Mouse (Mus musculus): Measurements from ENCODE around the gene Elmsan1.
"Not testable (repeated sequence)": the region's sequence is repeated elsewhere in the genome, so short reads cannot be mapped to it uniquely, and the experiment has no call there.

Elmsan1 gene

GRCm38 (mm10) chr12:84218289-84219120, at the start of gene Elmsan1:
Gene Elmsan1, minus strand, starts transcription at chr12:84218881.
- DNase-seq (ENCODE audit: low spot score in 2 of 2): peak; percentile 67 to 77

DNA sequence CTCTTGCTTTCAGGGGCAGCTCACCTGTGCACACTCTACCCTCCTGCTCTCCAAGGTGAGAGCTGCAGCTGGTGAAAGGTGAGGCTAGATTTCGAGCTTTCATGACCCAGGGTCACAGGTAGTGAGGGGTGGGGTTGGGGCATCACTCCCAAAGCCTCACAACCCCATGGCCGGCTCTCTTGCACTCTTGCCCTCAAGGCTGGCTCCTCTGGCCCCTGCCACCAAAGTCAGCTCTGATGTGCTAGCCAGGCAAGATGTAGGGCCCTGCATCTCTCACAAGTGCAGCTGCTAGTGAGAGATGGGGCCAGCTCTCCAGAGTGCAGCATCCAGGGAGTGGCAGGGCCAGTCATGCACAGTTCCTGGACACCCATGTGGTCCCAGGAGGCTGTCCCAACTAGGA, 48.6 kb upstream of the Elmsan1 start:
- no peak for DNase-seq (ENCODE audit: low spot score in 2 of 2)

DNA sequence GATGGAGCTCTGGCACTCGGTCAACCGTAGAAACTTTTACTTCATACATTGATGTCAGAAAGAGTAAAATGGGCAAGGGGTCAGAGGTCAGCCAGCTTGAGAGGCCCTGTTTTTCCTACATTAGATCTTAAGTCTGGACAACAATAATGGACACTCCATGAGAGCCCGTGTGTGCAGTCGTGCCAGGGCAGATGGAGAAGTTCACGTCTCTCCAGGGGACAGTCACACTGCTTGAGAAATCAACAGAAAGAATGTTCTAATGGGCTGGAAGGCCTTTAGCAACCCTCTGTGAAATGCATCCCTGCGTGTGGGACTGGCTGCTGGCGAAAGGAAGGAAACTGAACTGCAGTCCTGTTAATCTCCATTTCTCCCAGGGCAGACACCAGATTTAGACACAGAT, 41.7 kb upstream of the Elmsan1 start:
- DNase-seq (ENCODE audit: low spot score in 2 of 2): no peak

GRCm38 (mm10) chr12:84254886-84255285, 36.2 kb upstream of the Elmsan1 start:
- DNase-seq (ENCODE audit: low spot score in 2 of 2): no peak

DNA sequence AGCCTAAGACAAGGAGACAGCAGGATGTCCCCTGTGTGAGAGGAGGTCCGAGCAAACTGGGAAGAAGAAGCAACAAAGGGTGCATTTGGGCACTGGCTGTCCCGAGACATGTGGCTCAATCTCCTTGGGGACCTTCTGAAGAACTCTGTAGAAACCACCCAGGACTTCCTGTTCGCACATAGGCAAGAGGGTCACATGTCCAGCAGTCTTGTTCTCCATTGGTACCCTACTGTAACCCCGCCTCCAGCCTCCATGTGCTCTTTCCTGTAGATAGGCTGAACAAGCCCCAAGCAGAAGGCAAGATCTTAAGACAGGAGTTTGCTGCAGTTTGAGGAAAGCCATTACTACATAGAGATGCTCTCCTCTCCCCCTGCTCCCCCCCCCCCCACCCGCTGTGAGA, 34.1 kb upstream of the Elmsan1 start:
- no peak for DNase-seq (ENCODE audit: low spot score in 2 of 2)

DNA sequence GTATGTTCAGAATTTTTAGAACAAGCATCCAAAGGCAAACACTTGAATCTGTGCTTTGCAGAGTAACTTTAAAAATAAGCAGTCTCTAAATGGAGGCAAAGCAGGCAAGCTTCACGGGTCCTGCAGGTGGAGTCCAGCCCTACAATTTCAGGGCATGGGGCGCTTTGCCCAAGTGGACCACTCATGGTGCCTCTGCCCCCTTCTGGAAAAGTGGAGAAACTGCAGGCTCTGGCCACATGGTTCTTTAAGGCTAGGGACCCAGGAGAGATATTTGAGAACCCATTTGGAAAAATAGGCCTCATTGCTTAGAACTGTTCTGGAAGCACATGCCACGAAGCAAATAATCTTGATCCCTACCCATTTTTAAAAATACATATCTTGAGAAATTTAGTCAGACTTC, 30.5 kb upstream of the Elmsan1 start:
- DNase-seq (ENCODE audit: low spot score in 2 of 2): peak; percentile 41 to 66

DNA sequence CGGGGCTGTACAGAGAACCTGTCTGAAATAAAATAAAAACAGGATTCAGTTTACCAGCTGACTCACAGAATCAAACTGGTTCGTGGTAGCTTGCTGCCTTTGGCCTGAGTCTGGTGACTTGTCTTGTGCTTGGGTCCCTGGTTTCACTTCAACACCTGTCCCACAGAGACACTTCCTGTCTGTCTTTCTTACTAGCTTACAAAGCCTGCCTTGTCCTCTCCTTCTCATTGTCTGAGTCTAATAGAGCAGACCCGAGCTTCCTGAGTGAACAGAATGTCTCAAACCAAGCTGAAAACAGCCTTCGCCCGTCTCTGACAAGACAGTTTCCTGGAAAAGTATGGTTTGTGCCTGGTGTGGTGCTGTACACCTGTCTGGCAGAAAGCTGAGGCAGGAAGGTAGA, 27.0 kb upstream of the Elmsan1 start:
- DNase-seq (ENCODE audit: low spot score in 2 of 2): no peak

GRCm38 (mm10) chr12:84243076-84243770, 24.5 kb upstream of the Elmsan1 start:
- DNase-seq (ENCODE audit: low spot score in 2 of 2): peak in 1 of 2 experiments; percentile 42

- not testable (repeated sequence) for DNase-seq (ENCODE audit: low spot score in 2 of 2)
Observed at GRCm38 (mm10) chr12:84237036-84237435, 18.4 kb upstream of the Elmsan1 start.

- no peak for DNase-seq (ENCODE audit: low spot score in 2 of 2)
Observed at GRCm38 (mm10) chr12:84235981-84236752, 17.5 kb upstream of the Elmsan1 start.

DNA sequence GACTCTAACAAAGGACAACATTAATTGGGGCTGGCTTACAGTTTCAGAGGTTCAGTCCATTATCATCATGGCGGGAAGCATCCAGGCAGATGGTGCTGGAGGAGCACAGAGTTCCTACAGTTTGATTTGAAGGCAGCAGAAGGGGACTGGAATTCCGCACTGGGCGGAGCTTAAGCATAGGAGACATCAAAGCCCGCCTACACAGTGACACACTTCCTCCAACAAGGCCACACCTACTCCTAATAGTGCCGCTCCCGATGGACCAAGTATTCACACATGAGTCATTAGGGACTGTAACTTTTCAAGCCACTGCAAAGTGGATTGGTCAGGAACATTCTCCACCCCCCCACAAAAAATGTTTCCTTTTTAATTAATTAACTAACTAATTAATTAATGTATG, 16.9 kb upstream of the Elmsan1 start:
- DNase-seq (ENCODE audit: low spot score in 2 of 2): no peak

DNA sequence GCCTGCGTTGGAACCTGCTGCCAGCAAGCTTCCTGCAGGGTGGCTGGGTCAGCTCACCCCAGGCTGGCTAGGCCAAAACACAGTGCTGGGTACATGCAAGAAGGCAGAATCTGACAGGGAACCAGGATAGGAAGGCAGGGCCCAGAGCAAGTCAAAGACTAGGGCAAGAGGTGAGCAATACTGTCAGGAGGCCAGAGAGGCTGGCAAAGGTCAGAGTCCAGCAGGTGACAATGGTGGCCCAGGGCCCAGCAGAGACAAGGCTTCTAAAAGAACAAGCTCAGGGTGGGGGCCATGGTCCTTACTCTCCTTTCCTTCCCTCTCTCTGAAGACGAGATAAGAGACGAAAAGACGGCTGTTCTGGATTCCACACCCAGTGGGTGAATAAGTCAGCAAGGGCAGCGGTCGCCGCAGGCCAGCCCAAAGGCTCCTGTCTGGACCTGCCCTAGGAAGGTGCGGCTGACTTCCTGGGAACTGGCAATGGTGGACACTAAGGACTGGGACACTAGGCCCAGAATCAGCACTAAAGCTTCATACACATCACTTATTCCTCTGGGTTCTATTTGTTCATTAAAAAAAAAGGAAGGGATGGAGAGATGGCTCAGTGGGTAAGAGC, 14.9 kb upstream of the Elmsan1 start:
- no peak for DNase-seq (ENCODE audit: low spot score in 2 of 2)

- no peak for DNase-seq (ENCODE audit: low spot score in 2 of 2)
Observed at GRCm38 (mm10) chr12:84226117-84226840, 7.6 kb upstream of the Elmsan1 start.

DNA sequence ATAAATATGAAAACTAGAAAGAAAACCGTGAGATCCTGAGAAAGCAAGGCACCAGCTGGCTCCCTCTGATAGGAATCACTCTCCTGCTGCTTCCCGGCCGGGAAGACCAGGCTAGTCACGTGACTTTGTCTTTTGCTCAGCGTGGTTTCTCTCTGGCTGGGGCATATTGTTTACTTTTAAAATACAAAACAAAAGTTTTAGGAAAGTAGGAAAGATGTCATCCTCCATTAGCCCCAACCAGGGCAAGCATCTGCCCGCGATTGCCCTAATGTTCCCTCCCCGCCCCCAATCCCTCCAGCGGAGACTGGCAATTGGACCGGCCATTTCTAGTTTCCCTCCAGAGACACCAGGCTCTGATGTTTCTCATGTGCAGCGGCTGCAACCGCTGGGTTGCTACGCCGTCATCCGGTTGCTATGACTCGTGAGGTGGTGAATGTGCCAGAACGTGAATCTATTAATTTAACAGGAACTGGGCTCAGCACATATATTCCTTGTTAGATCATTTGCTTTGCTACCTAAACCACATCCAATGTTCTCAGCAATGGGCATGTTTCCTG, 3.8 kb upstream of the Elmsan1 start:
- no peak for DNase-seq (ENCODE audit: low spot score in 2 of 2)

GRCm38 (mm10) chr12:84220951-84221891, 2.5 kb upstream of the Elmsan1 start:
- no peak for DNase-seq (ENCODE audit: low spot score in 2 of 2)

DNA sequence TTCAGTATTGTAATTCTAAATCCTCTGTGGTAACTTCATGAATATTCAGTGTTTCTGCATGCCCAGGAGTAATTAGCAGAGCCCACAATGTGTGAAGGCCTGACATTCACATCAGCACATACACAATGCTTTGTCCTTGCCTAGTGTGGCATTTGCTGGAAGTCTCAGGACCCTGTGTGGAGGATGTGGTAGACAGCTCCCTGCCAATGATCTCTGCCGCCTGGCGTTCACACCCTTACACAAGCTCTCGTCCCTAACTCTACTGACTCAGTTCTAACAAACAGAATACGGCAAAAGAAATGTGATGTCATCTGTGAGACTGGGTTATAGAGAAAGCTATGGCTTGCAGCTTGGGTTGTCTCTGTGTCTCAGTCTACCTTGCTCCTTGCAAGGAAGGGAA, 1.8 kb upstream of the Elmsan1 start:
- DNase-seq (ENCODE audit: low spot score in 2 of 2): no peak

- DNase-seq (ENCODE audit: low spot score in 2 of 2): no peak
Observed at GRCm38 (mm10) chr12:84219121-84219561, 460 bp upstream of the Elmsan1 start.

GRCm38 (mm10) chr12:84217508-84218131, 1.1 kb downstream of the Elmsan1 start:
- DNase-seq (ENCODE audit: low spot score in 2 of 2): no peak

GRCm38 (mm10) chr12:84217111-84217507, 1.6 kb downstream of the Elmsan1 start:
- no peak for DNase-seq (ENCODE audit: low spot score in 2 of 2)
